Comparison of ENCODE assay signal across 16 mouse cellular contexts in the genomic region with DNA sequence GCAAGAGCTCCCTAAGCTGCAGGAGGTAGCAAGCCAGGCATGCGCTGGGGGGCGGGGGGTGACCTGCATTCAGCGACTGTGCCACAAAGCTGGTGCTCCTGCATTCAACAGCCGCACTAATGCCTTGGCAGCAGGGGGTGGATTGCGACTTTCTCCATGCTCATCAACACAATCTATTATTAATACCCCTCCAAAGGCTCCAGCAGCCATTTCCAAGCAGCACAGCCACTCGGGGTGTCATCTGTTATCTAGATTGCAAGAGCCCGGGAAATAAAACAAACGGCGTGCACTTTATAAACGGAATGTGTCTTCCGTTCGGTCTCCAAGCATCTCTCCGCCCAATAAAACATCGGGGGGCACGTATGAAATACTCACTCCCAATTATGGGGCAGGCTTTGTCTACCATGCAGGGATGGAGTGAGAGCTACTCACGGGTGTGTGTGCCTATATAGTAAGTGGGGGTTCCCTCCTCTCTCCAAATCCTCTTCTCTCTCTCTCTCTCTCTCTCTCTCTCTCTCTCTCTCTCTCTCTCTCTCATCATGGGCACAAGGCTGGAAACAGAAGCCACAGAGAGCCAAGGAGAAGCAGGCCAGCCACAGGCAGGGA.
DNase-seq lines count a peak whose midpoint lies in the region; ATAC-seq and TF ChIP-seq lines count a peak whose summit lies in the region.
"Had no signal": no experiment of that assay in that cellular context is flagged by ENCODE, and none has a peak within 500 bp of the region (broad histone marks: within the 10 kb centered on the region; RNA-seq: fewer than 3 reads in every experiment).

No protein-coding gene starts in this region.

- DNase-seq in forebrain, embryonic 10.5 days (ENCODE audit: extremely low spot score, low spot score) = no peak
- peak; percentile 65 for DNase-seq in brain, embryonic 14.5 days (ENCODE audit: low read depth)
- DNase-seq in thymus, postnatal 14 days = no peak
- no peak for DNase-seq in gastrocnemius, postnatal 4 days (ENCODE audit: low spot score in 2 of 2)
- no peak for DNase-seq in spleen, adult 18-20 months
- DNase-seq: cerebellum, postnatal 36 days; gastrocnemius, postnatal 25 days; thymus, postnatal 25 days had no signal

- no peaks in the 10 kb centered on the region for H3K9me3 ChIP-seq in forebrain, embryonic 13.5 days (replicated peaks)
- no peaks in the 10 kb centered on the region for H3K9me3 ChIP-seq in forebrain, embryonic 10.5 days
- H3K9me3 ChIP-seq in hindbrain, embryonic 15.5 days = no peaks in the 10 kb centered on the region
- H3K9me3 ChIP-seq in neural tube, embryonic 14.5 days (ENCODE audit: control insufficient read depth, low read length) = no peaks in the 10 kb centered on the region
- H3K9me3 ChIP-seq: kidney, embryonic 15.5 days; limb, embryonic 13.5 days had no signal

- H3K27me3 ChIP-seq in forebrain, embryonic 13.5 days = peaks cover 100% of the 10 kb centered on the region
- peaks cover 100% of the 10 kb centered on the region for H3K27me3 ChIP-seq in forebrain, embryonic 10.5 days (ENCODE audit: poor library complexity, severe bottlenecking)
- peaks cover 20% of the 10 kb centered on the region; the same call in 1 of the 2 replicates for H3K27me3 ChIP-seq in hindbrain, embryonic 15.5 days
- peaks cover 13% of the 10 kb centered on the region for H3K27me3 ChIP-seq in neural tube, embryonic 14.5 days (ENCODE audit: control insufficient read depth, insufficient read depth, low read length)

- no peak overlapping the region for H3K4me3 ChIP-seq in forebrain, embryonic 13.5 days
- no peak overlapping the region for H3K4me3 ChIP-seq in forebrain, embryonic 10.5 days
- no peak overlapping the region for H3K4me3 ChIP-seq in hindbrain, embryonic 15.5 days
- no peak overlapping the region for H3K4me3 ChIP-seq in neural tube, embryonic 14.5 days (ENCODE audit: low read depth, low read length)
- H3K4me3 ChIP-seq: kidney, embryonic 15.5 days; left cerebral cortex, adult 2 months; limb, embryonic 13.5 days had no signal

- H3K4me1 ChIP-seq in forebrain, embryonic 13.5 days = peaks cover 6% of the 10 kb centered on the region
- H3K4me1 ChIP-seq in forebrain, embryonic 10.5 days = peaks cover 43% of the 10 kb centered on the region
- peaks cover 40% of the 10 kb centered on the region for H3K4me1 ChIP-seq in hindbrain, embryonic 15.5 days (replicated peaks)
- H3K4me1 ChIP-seq in neural tube, embryonic 14.5 days (ENCODE audit: control insufficient read depth, insufficient read depth, low read length) = peaks cover 20% of the 10 kb centered on the region

- no peak overlapping the region for H3K9ac ChIP-seq in forebrain, embryonic 13.5 days
- H3K9ac ChIP-seq in hindbrain, embryonic 15.5 days = no peak overlapping the region
- H3K9ac ChIP-seq in neural tube, embryonic 14.5 days (replicated peaks; ENCODE audit: low read depth, low read length) = peak overlapping the region; percentile 26; the same call in 1 of the 2 replicates
- H3K9ac ChIP-seq: kidney, embryonic 15.5 days; limb, embryonic 13.5 days; liver, embryonic 14.5 days had no signal

- 23% methylated on average over 16 of the region's 16 CpGs for WGBS in forebrain, embryonic 13.5 days
- 41% methylated on average over 16 of the region's 16 CpGs for WGBS in forebrain, embryonic 10.5 days
- 14% methylated on average over 16 of the region's 16 CpGs for WGBS in hindbrain, embryonic 15.5 days
- WGBS in neural tube, embryonic 14.5 days = 10% methylated on average over 16 of the region's 16 CpGs

- no peaks in the 10 kb centered on the region for H3K36me3 ChIP-seq in forebrain, embryonic 13.5 days (ENCODE audit: poor library complexity, severe bottlenecking)
- no peaks in the 10 kb centered on the region for H3K36me3 ChIP-seq in forebrain, embryonic 10.5 days (replicated peaks)
- H3K36me3 ChIP-seq in hindbrain, embryonic 15.5 days = no peaks in the 10 kb centered on the region
- no peaks in the 10 kb centered on the region for H3K36me3 ChIP-seq in neural tube, embryonic 14.5 days (ENCODE audit: control insufficient read depth, insufficient read depth, low read length)
- H3K36me3 ChIP-seq: kidney, embryonic 15.5 days had no signal

- TF ChIP-seq POLR2A in brain, embryonic 14.5 days (IDR thresholded peaks at IDR 0.05; ENCODE audit: borderline replicate concordance, extremely low read depth, insufficient read depth, insufficient read length, poor library complexity, severe bottlenecking) = no peak

- no peak for TF ChIP-seq CTCF in brain, embryonic 14.5 days (IDR thresholded peaks at IDR 0.05; ENCODE audit: borderline replicate concordance, extremely low read depth, insufficient read depth, insufficient read length)

- ATAC-seq in forebrain, embryonic 13.5 days = no peak
- peak; percentile 51 for ATAC-seq in hindbrain, embryonic 15.5 days (ENCODE audit: low FRiP score, low read depth)
- ATAC-seq in neural tube, embryonic 14.5 days (ENCODE audit: low read depth) = peak; percentile 67
- ATAC-seq: inflammation-experienced regulatory T-cells, adult 6 months had no signal

- H3K4me2 ChIP-seq in forebrain, embryonic 13.5 days = peak overlapping the region; percentile 4; the same call in 1 of the 2 replicates
- H3K4me2 ChIP-seq in hindbrain, embryonic 15.5 days = peak overlapping the region; percentile 32
- peak overlapping the region; percentile 18; the same call in 1 of the 2 replicates for H3K4me2 ChIP-seq in neural tube, embryonic 14.5 days (ENCODE audit: low read depth, low read length)
- H3K4me2 ChIP-seq: kidney, embryonic 15.5 days; limb, embryonic 13.5 days had no signal

- no peak overlapping the region for H3K27ac ChIP-seq in forebrain, embryonic 13.5 days
- no peak overlapping the region for H3K27ac ChIP-seq in forebrain, embryonic 10.5 days
- H3K27ac ChIP-seq in hindbrain, embryonic 15.5 days (replicated peaks) = peak overlapping the region; percentile 66
- peak overlapping the region; percentile 88 for H3K27ac ChIP-seq in neural tube, embryonic 14.5 days (ENCODE audit: low read depth, low read length)
- H3K27ac ChIP-seq: kidney, embryonic 15.5 days; left cerebral cortex, adult 2 months; limb, embryonic 13.5 days; liver, embryonic 14.5 days had no signal

Comparison
In these comparisons a context has a peak if more than half of its experiments do, and no peak if none do; other contexts are left out.
1. H3K27ac ChIP-seq: peak in hindbrain, embryonic 15.5 days (single experiment) and neural tube, embryonic 14.5 days (single experiment); none in forebrain, embryonic 13.5 days (single experiment) and forebrain, embryonic 10.5 days (single experiment).
2. Peak in every context shown above with its lines, with median percentiles within 50 percentile points of each other: H3K4me2 ChIP-seq.